Mouse (Mus musculus) left cerebral cortex, adult 9 months (tissue): ENCODE measurements at regions not wholly inside any gene's neighbourhood (a gene's known extent, or its start where the extent isn't known, plus 50 kb on each side); places are given as distances from the start of the nearest gene placed in this dataset.
"Not testable (repeated sequence)": the region's sequence is repeated elsewhere in the genome, so short reads cannot be mapped to it uniquely, and the experiment has no call there.

Experiments used
- DNase-seq, 2 experiments: peaks; one replicate each; pipeline ENCODE4 v3.0.0; 2022; ENCODE audit warnings: low spot score in 2 of 2

- no peak for DNase-seq
These were observed 216.5 kb upstream of the Tenm4 start for GRCm38 (mm10) chr7:95954511-95954910.

- DNase-seq = no peak
These were observed 215.9 kb upstream of the Tenm4 start for GRCm38 (mm10) chr7:95955119-95955518.

- DNase-seq = no peak
These were observed 212.0 kb upstream of the Tenm4 start for GRCm38 (mm10) chr7:95959068-95959467.

GRCm38 (mm10) chr7:95971863-95972262 lies 199.2 kb upstream of the Tenm4 start:
- no peak for DNase-seq

- no peak for DNase-seq
These were observed 197.0 kb upstream of the Tenm4 start for GRCm38 (mm10) chr7:95974085-95974484.

- no peak for DNase-seq
These were observed 179.6 kb upstream of the Tenm4 start for GRCm38 (mm10) chr7:95991250-95992032.

GRCm38 (mm10) chr7:95992033-95992516 lies 179.0 kb upstream of the Tenm4 start:
- peak in 1 of 2 experiments; percentile 7 for DNase-seq

GRCm38 (mm10) chr7:95992521-95992920 lies 178.5 kb upstream of the Tenm4 start:
- DNase-seq = no peak

- no peak for DNase-seq
These were observed 173.9 kb upstream of the Tenm4 start for GRCm38 (mm10) chr7:95997190-95997589.

- DNase-seq = no peak
These were observed 171.9 kb upstream of the Tenm4 start for GRCm38 (mm10) chr7:95999189-95999588.

GRCm38 (mm10) chr7:96002401-96002800 lies 168.6 kb upstream of the Tenm4 start:
- DNase-seq = no peak

- no peak for DNase-seq
These were observed 164.7 kb upstream of the Tenm4 start for GRCm38 (mm10) chr7:96006299-96006698.

- DNase-seq = peak; percentile 14 to 27
These were observed 158.0 kb upstream of the Tenm4 start for GRCm38 (mm10) chr7:96013008-96013407.

- DNase-seq = no peak
These were observed 153.7 kb upstream of the Tenm4 start for GRCm38 (mm10) chr7:96017112-96017884.

GRCm38 (mm10) chr7:96024048-96024447 lies 147.0 kb upstream of the Tenm4 start:
- DNase-seq = no peak

GRCm38 (mm10) chr7:96026781-96027418 lies 144.1 kb upstream of the Tenm4 start:
- no peak for DNase-seq

- no peak for DNase-seq
These were observed 137.4 kb upstream of the Tenm4 start for GRCm38 (mm10) chr7:96033636-96034035.

GRCm38 (mm10) chr7:96035456-96035855 lies 135.6 kb upstream of the Tenm4 start:
- no peak for DNase-seq

- DNase-seq = no peak
These were observed 131.4 kb upstream of the Tenm4 start for GRCm38 (mm10) chr7:96039628-96040027.

- no peak for DNase-seq
These were observed 129.2 kb upstream of the Tenm4 start for GRCm38 (mm10) chr7:96041806-96042205.

- DNase-seq = no peak
These were observed 119.4 kb upstream of the Tenm4 start for GRCm38 (mm10) chr7:96051631-96052030.

GRCm38 (mm10) chr7:96061599-96061998 lies 109.4 kb upstream of the Tenm4 start:
- DNase-seq = not testable (repeated sequence)
